Mouse (Mus musculus): ENCODE results near the gene Olfr1305. TPM values are rescaled to one million over a fixed set of nuclear protein-coding genes. Genes with fewer than 3 reads are reported as not detected.

Olfr1305 gene
- total RNA-seq (2022), result not detected

- no peak for DNase-seq
Observed at GRCm38 (mm10) chr2:111877049-111877448, at the start of gene Olfr1305. Gene Olfr1305, minus strand, starts transcription at chr2:111877149.

GRCm38 (mm10) chr2:111916171-111916570 lies 39.2 kb upstream of the Olfr1305 start, which contains the start of gene Olfr1306:
Gene Olfr1306, minus strand, starts transcription at chr2:111916271.
- no peak for DNase-seq

- no peak for DNase-seq
Observed at GRCm38 (mm10) chr2:111820240-111820639, 56.7 kb downstream of the Olfr1305 start, which contains the start of gene Olfr1303. Gene Olfr1303, minus strand, starts transcription at chr2:111820340.

Other genes with a start within 250 kb of the Olfr1305 start
- gene Olfr1298, start 227.9 kb downstream of the Olfr1305 start, total RNA-seq (2022), result not detected
- gene Olfr1299, start 215.7 kb downstream of the Olfr1305 start, total RNA-seq (2022), result not detected
- gene Olfr1301, start 126.1 kb downstream of the Olfr1305 start, total RNA-seq (2022), result not detected
- not detected for gene Olfr1302, start 99.7 kb downstream of the Olfr1305 start, total RNA-seq (2022)
- not detected for gene Olfr1303, start 56.8 kb downstream of the Olfr1305 start, total RNA-seq (2022)
- not detected for gene Olfr1306, start 39.1 kb upstream of the Olfr1305 start, total RNA-seq (2022)
- gene Olfr1307, start 72.3 kb upstream of the Olfr1305 start, total RNA-seq (2022), result not detected
- gene Olfr1308, start 87.8 kb upstream of the Olfr1305 start, total RNA-seq (2022), result not detected
- not detected for gene Olfr1309, start 113.1 kb upstream of the Olfr1305 start, total RNA-seq (2022)
- not detected for gene Olfr1310, start 135.6 kb upstream of the Olfr1305 start, total RNA-seq (2022)
- gene Olfr1311, start 147.3 kb upstream of the Olfr1305 start, total RNA-seq (2022), result not detected
- gene Olfr1312, start 173.1 kb upstream of the Olfr1305 start, total RNA-seq (2022), result not detected
- not detected for gene Olfr1313, start 200.7 kb upstream of the Olfr1305 start, total RNA-seq (2022)
- gene Olfr1314, start 219.6 kb upstream of the Olfr1305 start, total RNA-seq (2022), result not detected
- not detected for gene Olfr1315-ps1, start 238.3 kb upstream of the Olfr1305 start, total RNA-seq (2022)